30 mouse cellular contexts compared by ENCODE assay signal in genomic region chr1:89509196-89509595, GRCm38 (mm10).
"Had no signal": no experiment of that assay in that cellular context is flagged by ENCODE, and none has a peak within 500 bp of the region (broad histone marks: within the 10 kb centered on the region; RNA-seq: fewer than 3 reads in every experiment).

No protein-coding gene starts in this region.

- H3K9me3 ChIP-seq: heart, embryonic 10.5 days; heart, embryonic 13.5 days; heart, embryonic 15.5 days; hindbrain, embryonic 12.5 days; hindbrain, embryonic 13.5 days; hindbrain, embryonic 15.5 days; intestine, embryonic 15.5 days; kidney, embryonic 15.5 days had no signal

- H3K36me3 ChIP-seq: heart, embryonic 10.5 days; heart, embryonic 12.5 days; heart, embryonic 13.5 days; heart, embryonic 15.5 days; hindbrain, embryonic 10.5 days; hindbrain, embryonic 12.5 days; hindbrain, embryonic 13.5 days; hindbrain, embryonic 15.5 days; intestine, embryonic 15.5 days; kidney, embryonic 15.5 days had no signal

- H3K9ac ChIP-seq: heart, embryonic 12.5 days; heart, embryonic 13.5 days; heart, embryonic 15.5 days; hindbrain, embryonic 12.5 days; hindbrain, embryonic 13.5 days; hindbrain, embryonic 15.5 days; intestine, embryonic 15.5 days; kidney, embryonic 15.5 days had no signal

- H3K4me2 ChIP-seq: heart, embryonic 11.5 days; heart, embryonic 12.5 days; heart, embryonic 15.5 days; hindbrain, embryonic 12.5 days; hindbrain, embryonic 13.5 days; hindbrain, embryonic 14.5 days; hindbrain, embryonic 15.5 days; intestine, embryonic 15.5 days; kidney, embryonic 15.5 days had no signal

- H3K27me3 ChIP-seq: heart, embryonic 12.5 days; heart, embryonic 13.5 days; heart, embryonic 15.5 days; hindbrain, embryonic 12.5 days; hindbrain, embryonic 13.5 days; hindbrain, embryonic 15.5 days; intestine, embryonic 15.5 days; kidney, embryonic 15.5 days had no signal

- H3K4me3 ChIP-seq: heart, embryonic 10.5 days; heart, embryonic 12.5 days; heart, embryonic 13.5 days; heart, embryonic 15.5 days; hindbrain, embryonic 10.5 days; hindbrain, embryonic 12.5 days; hindbrain, embryonic 13.5 days; hindbrain, embryonic 15.5 days; intestine, embryonic 15.5 days; kidney, embryonic 15.5 days; layer of hippocampus, adult 2 months; left cerebral cortex, adult 2 months had no signal

- H3K27ac ChIP-seq: heart, embryonic 10.5 days; heart, embryonic 15.5 days; hindbrain, embryonic 10.5 days; hindbrain, embryonic 12.5 days; hindbrain, embryonic 14.5 days; intestine, embryonic 15.5 days; kidney, embryonic 15.5 days; kidney, postnatal 0 days; left cerebral cortex, adult 2 months had no signal

- DNase-seq: heart, postnatal 10 days; heart, postnatal 14 days; heart, postnatal 36 days; heart, postnatal 4 days; kidney, adult 11 months; kidney, adult 18-20 months; kidney, adult 2 months; kidney, adult 9 months; kidney, postnatal 14 days; kidney, postnatal 25 days; kidney, postnatal 36 days; kidney, postnatal 4 days; layer of hippocampus, adult 9-11 months; layer of hippocampus, postnatal 36 days had no signal

- ATAC-seq: inflammation-experienced regulatory T-cells, adult 6 months had no signal
